Mouse (Mus musculus): ENCODE measurements around the gene Marc1. TPM values are rescaled to one million over a fixed set of nuclear protein-coding genes. Genes with fewer than 3 reads are reported as not detected.

The Marc1 gene
- polyA plus RNA-seq (2021): not detected

GRCm38 (mm10) chr1:184810780-184811575, at the start of gene Marc1:
Gene Marc1 (minus strand): TSS chr1:184811313.
- ChIA-PET CTCF (no interaction called here), POLR2A (no interaction called here)
- in situ Hi-C loops (cut with MboI; ENCODE audit: low pct_unique_long_range_greater_than_20kb): no loop called here
- H3K27me3 ChIP-seq: no peaks in the 10 kb centered on the region
- no peak for ATAC-seq
- no peak for TF ChIP-seq CTCF (IDR thresholded peaks at IDR 0.05)
- DNase-seq (ENCODE audit: low read depth, low spot score): no peak

- DNase-seq (ENCODE audit: low read depth, low spot score): no peak
- TF ChIP-seq CTCF (IDR thresholded peaks at IDR 0.05): no peak
- in situ Hi-C loops (cut with MboI; ENCODE audit: low pct_unique_long_range_greater_than_20kb): no loop called here
- CTCF ChIA-PET: no interaction called here
- POLR2A ChIA-PET: no interaction called here
- no peak for ATAC-seq
- no peaks in the 10 kb centered on the region for H3K27me3 ChIP-seq
Observed at GRCm38 (mm10) chr1:184860276-184860675, 49.2 kb upstream of the Marc1 start.

- TF ChIP-seq CTCF (IDR thresholded peaks at IDR 0.05): no peak
- CTCF ChIA-PET: interaction anchor here (1.3 to 1.7 kb wide), 2 partner anchors 21 to 25 kb away, joined by 3 to 5 read pairs; no protein-coding TSS in a partner anchor
- no peak for ATAC-seq
- POLR2A ChIA-PET: no interaction called here
- in situ Hi-C loops (cut with MboI; ENCODE audit: low pct_unique_long_range_greater_than_20kb): no loop called here
- DNase-seq (ENCODE audit: low read depth, low spot score): no peak
- no peaks in the 10 kb centered on the region for H3K27me3 ChIP-seq
Observed at GRCm38 (mm10) chr1:184858253-184858652, 47.1 kb upstream of the Marc1 start.

- DNase-seq (ENCODE audit: low read depth, low spot score): no peak
- ChIA-PET CTCF (interaction anchor here (1.3 to 1.7 kb wide), 3 partner anchors 26 to 61 kb away, joined by 3 to 5 read pairs (median 3); no protein-coding TSS in a partner anchor), POLR2A (no interaction called here)
- H3K27me3 ChIP-seq: no peaks in the 10 kb centered on the region
- TF ChIP-seq CTCF (IDR thresholded peaks at IDR 0.05): no peak
- no peak for ATAC-seq
- in situ Hi-C loops (cut with MboI; ENCODE audit: low pct_unique_long_range_greater_than_20kb): no loop called here
Observed at GRCm38 (mm10) chr1:184857216-184857615, 46.1 kb upstream of the Marc1 start.

GRCm38 (mm10) chr1:184853922-184854321, 42.8 kb upstream of the Marc1 start:
- H3K27me3 ChIP-seq: no peaks in the 10 kb centered on the region
- in situ Hi-C loops (cut with MboI; ENCODE audit: low pct_unique_long_range_greater_than_20kb): loop anchor here (5.0 kb wide), 2 partner anchors 38 to 338 kb away; no protein-coding TSS in a partner anchor
- DNase-seq (ENCODE audit: low read depth, low spot score) (no peak), ATAC-seq (no peak)
- ChIA-PET POLR2A (no interaction called here), CTCF (interaction anchor here (1.4 to 3.2 kb wide), 8 partner anchors 9 to 339 kb away, joined by 5 to 21 read pairs (median 5); no protein-coding TSS in a partner anchor)
- TF ChIP-seq CTCF (IDR thresholded peaks at IDR 0.05): no peak

- TF ChIP-seq CTCF (IDR thresholded peaks at IDR 0.05): no peak
- ChIA-PET CTCF (interaction anchor here (0.8 to 3.2 kb wide), 9 partner anchors 10 to 340 kb away, joined by 3 to 21 read pairs (median 5); no protein-coding TSS in a partner anchor), POLR2A (interaction anchor here (0.6 kb wide), 1 partner anchor 227 kb away, joined by 3 read pairs; no protein-coding TSS in a partner anchor)
- no peak for DNase-seq (ENCODE audit: low read depth, low spot score)
- in situ Hi-C loops (cut with MboI; ENCODE audit: low pct_unique_long_range_greater_than_20kb): loop anchor here (5.0 kb wide), 2 partner anchors 39 to 339 kb away; no protein-coding TSS in a partner anchor
- peak; percentile 32 for ATAC-seq
- H3K27me3 ChIP-seq: no peaks in the 10 kb centered on the region
Observed at GRCm38 (mm10) chr1:184853339-184853738, 42.2 kb upstream of the Marc1 start.

- ATAC-seq (peak; percentile 75), DNase-seq (ENCODE audit: low read depth, low spot score) (no peak)
- H3K27me3 ChIP-seq: no peaks in the 10 kb centered on the region
- in situ Hi-C loops (cut with MboI; ENCODE audit: low pct_unique_long_range_greater_than_20kb): loop anchor here (5.0 kb wide), 2 partner anchors 40 to 340 kb away; no protein-coding TSS in a partner anchor
- CTCF ChIA-PET: interaction anchor here (1.2 to 3.2 kb wide), 8 partner anchors 11 to 65 kb away, joined by 3 to 21 read pairs (median 5); no protein-coding TSS in a partner anchor
- no peak for TF ChIP-seq CTCF (IDR thresholded peaks at IDR 0.05)
- POLR2A ChIA-PET: no interaction called here
Observed at GRCm38 (mm10) chr1:184851741-184852618, 40.9 kb upstream of the Marc1 start.

- ATAC-seq (no peak), DNase-seq (ENCODE audit: low read depth, low spot score) (no peak)
- CTCF ChIA-PET: interaction anchor here (1.3 to 3.2 kb wide), 3 partner anchors 24 to 66 kb away, joined by 3 to 21 read pairs (median 7); no protein-coding TSS in a partner anchor
- POLR2A ChIA-PET: no interaction called here
- no peaks in the 10 kb centered on the region for H3K27me3 ChIP-seq
- TF ChIP-seq CTCF (IDR thresholded peaks at IDR 0.05): no peak
- in situ Hi-C loops (cut with MboI; ENCODE audit: low pct_unique_long_range_greater_than_20kb): loop anchor here (5.0 kb wide), 2 partner anchors 41 to 341 kb away; no protein-coding TSS in a partner anchor
Observed at GRCm38 (mm10) chr1:184851166-184851565, 40.1 kb upstream of the Marc1 start.

GRCm38 (mm10) chr1:184846973-184847372, 35.9 kb upstream of the Marc1 start:
- CTCF ChIA-PET: interaction anchor here (4.5 kb wide), 1 partner anchor 22 kb away, joined by 28 read pairs; no protein-coding TSS in a partner anchor

More at GRCm38 (mm10) chr1:184846973-184847372, 35.9 kb upstream of the Marc1 start:
- no peak for DNase-seq (ENCODE audit: low read depth, low spot score)
- H3K27me3 ChIP-seq: no peaks in the 10 kb centered on the region
- TF ChIP-seq CTCF (IDR thresholded peaks at IDR 0.05): no peak
- POLR2A ChIA-PET: interaction anchor here (0.7 kb wide), 1 partner anchor 22 kb away, joined by 3 read pairs; no protein-coding TSS in a partner anchor
- no peak for ATAC-seq
- in situ Hi-C loops (cut with MboI; ENCODE audit: low pct_unique_long_range_greater_than_20kb): no loop called here

All from Patski (cell line).